Mouse (Mus musculus): ENCODE data around the gene Tubg1. TPM values are rescaled to one million over a fixed set of nuclear protein-coding genes. Genes with fewer than 3 reads are reported as not detected.
"Not testable (repeated sequence)": the region's sequence is repeated elsewhere in the genome, so short reads cannot be mapped to it uniquely, and the experiment has no call there.

The Tubg1 gene
- total RNA-seq, 2 experiments from 2014 or later: 22.8 to 23.4 TPM

- no peak for DNase-seq
These were observed 21.4 kb downstream of the Tubg1 start for GRCm38 (mm10) chr11:101141088-101141487.

GRCm38 (mm10) chr11:101142215-101142967 lies 22.7 kb downstream of the Tubg1 start:
- DNase-seq: no peak

GRCm38 (mm10) chr11:101143338-101144225 lies 23.8 kb downstream of the Tubg1 start:
- DNase-seq: no peak

GRCm38 (mm10) chr11:101146377-101146776 lies 26.6 kb downstream of the Tubg1 start:
- no peak for DNase-seq

GRCm38 (mm10) chr11:101148751-101149150 lies 29.0 kb downstream of the Tubg1 start:
- no peak for DNase-seq

- DNase-seq: peak; percentile 54
These were observed 29.7 kb downstream of the Tubg1 start for GRCm38 (mm10) chr11:101149178-101150105.

- no peak for DNase-seq
These were observed 31.3 kb downstream of the Tubg1 start for GRCm38 (mm10) chr11:101151063-101151462.

GRCm38 (mm10) chr11:101152825-101153224 lies 33.1 kb downstream of the Tubg1 start:
- no peak for DNase-seq

GRCm38 (mm10) chr11:101154648-101155047 lies 34.9 kb downstream of the Tubg1 start:
- no peak for DNase-seq

- DNase-seq: no peak
These were observed 35.4 kb downstream of the Tubg1 start for GRCm38 (mm10) chr11:101155151-101155550.

- DNase-seq: peak; percentile 48
These were observed 36.1 kb downstream of the Tubg1 start, which contains the start of gene Tubg2 for GRCm38 (mm10) chr11:101155728-101156371. Tubg2 (plus strand) TSS chr11:101155907.

GRCm38 (mm10) chr11:101160151-101160550 lies 40.4 kb downstream of the Tubg1 start:
- not testable (repeated sequence) for DNase-seq

- DNase-seq: not testable (repeated sequence)
These were observed 41.3 kb downstream of the Tubg1 start for GRCm38 (mm10) chr11:101160981-101161505.

- DNase-seq: no peak
These were observed 41.8 kb downstream of the Tubg1 start for GRCm38 (mm10) chr11:101161551-101161950.

GRCm38 (mm10) chr11:101162301-101162700 lies 42.6 kb downstream of the Tubg1 start:
- no peak for DNase-seq

GRCm38 (mm10) chr11:101162772-101163171 lies 43.0 kb downstream of the Tubg1 start:
- DNase-seq: peak; percentile 91

- DNase-seq: no peak
These were observed 44.0 kb downstream of the Tubg1 start for GRCm38 (mm10) chr11:101163476-101164350.

GRCm38 (mm10) chr11:101164351-101164665 lies 44.6 kb downstream of the Tubg1 start:
- DNase-seq: no peak

GRCm38 (mm10) chr11:101164677-101165580 lies 45.2 kb downstream of the Tubg1 start:
- DNase-seq: no peak
